Mouse (Mus musculus): ENCODE measurements around the gene Olfr194. TPM values are rescaled to one million over a fixed set of nuclear protein-coding genes. Genes with fewer than 3 reads are reported as not detected.
"Not testable (repeated sequence)": the region's sequence is repeated elsewhere in the genome, so short reads cannot be mapped to it uniquely, and the experiment has no call there.

Gene Olfr194
- total RNA-seq (2022) = not detected

DNA sequence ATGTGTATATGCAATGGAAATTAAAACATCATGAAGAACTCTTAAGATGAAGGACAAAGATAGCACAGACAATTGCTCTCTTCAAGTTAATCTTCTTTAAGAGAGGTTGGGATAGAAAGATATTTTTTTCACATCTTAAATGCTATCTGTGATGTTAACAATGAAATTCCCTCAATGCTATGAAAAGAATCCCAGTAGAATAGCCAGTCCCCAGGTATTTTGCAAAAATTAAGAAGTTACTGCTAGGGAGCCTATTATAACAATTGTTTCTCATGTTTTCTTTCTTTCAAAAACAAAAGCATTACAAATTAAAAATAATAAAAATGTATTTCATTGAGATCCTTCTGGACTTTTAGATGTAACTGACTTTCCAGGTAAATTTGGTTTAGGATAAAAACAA lies at the start of gene Olfr194:
Olfr194 (minus strand) TSS at position 101 of the 400 bp plus-strand sequence.
- no peak for DNase-seq

DNA sequence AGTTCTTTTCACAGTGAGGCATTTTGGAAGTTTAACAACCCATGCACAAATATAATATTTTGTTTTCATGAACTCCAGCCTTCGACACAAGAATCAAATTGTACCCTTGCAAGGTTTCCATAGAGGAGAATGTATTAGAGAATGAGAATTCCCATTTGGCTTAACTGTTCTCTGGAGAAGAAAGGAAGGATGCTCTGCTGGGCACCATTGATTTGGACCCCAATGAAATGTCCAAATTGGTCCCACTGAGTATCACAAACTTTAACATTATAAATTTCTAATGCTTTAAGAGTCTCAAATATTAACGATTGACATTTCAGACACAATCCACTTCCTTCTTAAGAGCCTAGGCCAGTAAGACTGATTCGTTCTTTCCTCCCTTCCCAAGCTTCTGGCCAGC lies 49.5 kb upstream of the Olfr194 start, which contains the start of gene Olfr196:
Olfr196 (minus strand) TSS at position 101 of the 400 bp plus-strand sequence.
- no peak for DNase-seq

DNA sequence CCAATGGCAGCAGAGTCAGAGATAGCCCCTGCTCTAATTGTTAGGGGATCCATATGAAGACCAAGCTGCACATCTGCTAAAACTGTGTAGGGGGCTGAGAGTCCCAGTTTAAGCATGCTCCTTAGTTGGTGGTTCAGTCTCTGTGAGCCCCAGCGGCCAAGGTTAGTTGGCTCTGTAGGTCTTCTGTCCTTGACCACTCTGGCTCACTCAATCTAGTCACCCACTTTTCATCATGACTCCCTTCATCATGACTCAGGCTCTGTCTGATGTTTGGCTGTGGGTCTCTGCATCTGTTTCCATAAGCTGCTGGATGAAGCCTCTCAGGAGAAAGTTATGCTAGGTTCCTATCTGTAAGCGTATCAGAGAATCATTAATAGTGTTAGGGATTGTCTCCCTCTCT lies 31.1 kb upstream of the Olfr194 start:
- peak; percentile 13 for DNase-seq

DNA sequence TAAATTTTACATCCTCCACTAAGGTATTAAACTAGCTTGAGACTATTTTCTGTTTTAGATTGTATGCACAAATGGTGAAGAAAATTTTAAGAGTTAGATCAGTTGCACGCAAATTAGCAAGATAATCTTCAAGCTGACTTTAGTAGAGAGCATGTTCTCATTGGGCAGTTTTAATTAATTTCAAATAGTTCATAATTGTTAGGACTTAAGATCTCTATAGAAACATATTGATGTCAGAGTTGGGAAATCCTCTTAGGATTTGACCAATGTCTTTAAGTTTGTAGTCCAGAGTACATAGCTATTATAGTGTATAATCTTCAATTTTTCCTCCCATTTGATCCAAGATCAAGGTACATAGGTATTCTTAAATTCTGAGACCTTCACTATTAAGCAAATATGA lies 25.9 kb upstream of the Olfr194 start, which contains the start of gene Olfr195:
Olfr195 (plus strand) TSS at position 301 of the 400 bp plus-strand sequence.
- no peak for DNase-seq

DNA sequence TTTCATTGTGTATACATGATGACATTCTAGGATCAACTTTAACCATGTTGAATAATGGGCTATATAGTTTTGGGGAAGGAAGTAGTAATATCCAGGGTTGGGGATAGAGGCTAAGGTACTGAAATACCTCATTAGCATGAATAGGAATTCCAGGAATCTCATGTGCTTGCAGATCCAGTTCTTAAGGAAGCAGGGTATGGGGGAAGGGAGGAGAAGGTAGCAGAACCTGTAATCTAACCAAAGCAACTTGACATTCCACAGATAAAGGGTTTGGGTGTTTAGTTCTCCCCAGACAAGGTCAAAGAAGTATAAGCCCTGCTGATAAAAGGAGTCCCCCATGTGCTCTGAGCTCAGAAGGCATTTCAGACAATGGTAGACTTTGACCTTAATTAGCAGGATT lies 20.2 kb upstream of the Olfr194 start:
- DNase-seq = no peak

DNA sequence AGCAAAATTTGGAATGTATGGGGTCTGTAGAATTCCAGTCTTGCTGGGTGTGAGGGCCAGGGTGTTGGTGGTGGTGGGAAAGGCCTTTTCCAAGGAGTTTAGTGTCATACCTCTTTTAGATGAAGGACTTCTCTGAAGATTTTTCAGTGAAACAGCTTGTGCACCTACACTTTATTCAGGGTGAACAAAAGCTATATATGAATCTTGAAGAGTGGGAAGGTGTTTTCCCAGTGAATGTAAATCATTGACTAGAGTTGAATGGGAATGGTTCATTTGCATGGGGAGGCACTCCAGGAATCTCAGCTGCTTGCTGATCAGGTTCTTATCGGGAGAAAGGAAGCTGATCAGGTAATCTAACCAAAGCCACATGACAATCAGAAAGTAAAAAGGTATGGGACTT lies 9.9 kb upstream of the Olfr194 start:
- no peak for DNase-seq

DNA sequence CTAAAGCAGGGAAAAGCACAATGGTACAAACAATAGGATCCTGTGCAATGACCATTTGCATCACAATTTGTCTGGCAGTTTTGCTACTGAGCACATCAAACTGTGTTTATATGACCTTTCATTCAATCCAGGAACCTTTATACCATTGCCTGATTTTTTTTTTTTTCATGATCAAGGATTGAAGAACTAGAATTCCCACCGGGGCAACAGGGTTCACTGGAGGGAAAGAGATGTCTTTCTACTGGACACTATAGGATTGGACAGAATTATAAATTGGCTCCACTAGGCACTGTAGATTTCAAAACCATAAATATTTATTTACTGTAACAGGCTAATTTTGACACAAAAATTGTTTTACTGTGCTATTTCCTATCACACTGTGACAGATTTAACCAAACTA lies 9.1 kb downstream of the Olfr194 start, which contains the start of gene Olfr193:
Olfr193 (minus strand) TSS at position 101 of the 400 bp plus-strand sequence.
- no peak for DNase-seq

DNA sequence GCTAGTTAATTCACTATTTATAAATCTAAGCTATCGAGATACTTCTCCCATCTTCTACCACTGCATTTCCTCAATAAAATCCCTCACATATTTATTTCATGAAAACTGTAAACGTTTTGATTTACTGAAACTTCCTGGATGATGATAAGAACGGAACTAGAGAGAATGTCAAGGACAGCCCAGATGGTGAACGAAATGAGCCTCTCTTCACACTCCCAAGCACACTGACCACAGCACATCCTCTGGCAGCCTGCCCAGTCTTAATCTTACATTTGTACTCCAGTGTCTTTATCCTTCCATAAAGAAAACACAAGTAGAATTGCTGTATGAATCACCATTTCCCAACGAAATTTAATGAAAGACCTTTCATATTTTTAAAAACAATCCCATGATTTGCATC lies 12.3 kb downstream of the Olfr194 start:
- DNase-seq = peak; percentile 19

DNA sequence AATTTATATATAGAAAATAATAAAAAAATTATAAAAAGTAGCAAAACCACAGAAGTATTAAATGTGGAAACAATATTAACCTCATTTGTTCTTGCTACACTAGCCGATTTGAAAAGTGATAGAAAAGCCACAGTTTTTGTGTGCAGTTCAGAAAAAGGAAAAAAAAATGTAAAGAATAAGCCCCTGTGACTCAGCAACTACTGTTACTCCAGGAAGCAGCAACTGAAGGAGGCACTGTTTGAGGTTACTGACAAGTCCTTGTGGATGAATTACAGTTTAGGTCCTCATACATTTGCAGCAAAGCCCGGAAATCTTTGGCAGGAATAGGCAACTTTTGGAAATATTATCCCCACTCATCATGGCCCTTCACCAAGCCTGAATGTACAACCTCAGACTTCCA lies 15.6 kb downstream of the Olfr194 start:
- DNase-seq = no peak

DNA sequence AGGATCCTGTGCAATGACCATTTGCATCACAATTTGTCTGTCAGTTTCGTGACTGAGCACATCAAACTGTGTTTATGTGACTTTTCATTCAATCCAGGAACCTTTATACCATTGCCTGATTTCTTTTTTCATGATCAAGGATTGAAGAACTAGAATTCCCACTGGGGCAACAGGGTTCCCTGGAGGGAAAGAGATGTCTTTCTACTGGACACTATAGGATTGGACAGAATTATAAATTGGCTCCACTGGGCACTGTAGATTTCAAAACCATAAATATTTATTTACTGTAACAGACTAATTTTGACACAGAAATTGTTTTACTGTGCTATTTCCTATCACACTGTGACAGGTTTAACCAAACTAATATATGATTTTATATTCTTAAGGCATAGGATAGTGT lies 31.1 kb downstream of the Olfr194 start, which contains the start of gene Olfr191:
Olfr191 (minus strand) TSS at position 101 of the 400 bp plus-strand sequence.
- DNase-seq = not testable (repeated sequence)

DNA sequence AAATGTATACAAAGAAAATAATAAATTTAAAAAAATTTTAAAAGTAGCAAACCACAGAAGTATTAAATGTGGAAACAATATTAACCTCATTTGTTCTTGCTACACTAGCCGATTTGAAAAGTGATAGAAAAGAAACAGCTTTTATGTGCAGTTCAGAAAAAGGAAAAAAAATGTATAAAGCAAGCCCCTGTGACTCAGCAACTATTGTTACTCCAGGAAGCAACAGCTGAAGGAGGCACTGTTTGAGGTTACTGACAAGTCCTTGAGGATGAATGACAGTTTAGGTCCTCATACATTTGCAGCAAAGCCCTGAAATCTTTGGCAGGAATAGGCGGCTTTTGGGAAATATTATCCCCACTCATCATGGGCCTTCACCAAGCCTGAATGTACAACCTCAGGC lies 39.8 kb downstream of the Olfr194 start:
- DNase-seq = not testable (repeated sequence)

DNA sequence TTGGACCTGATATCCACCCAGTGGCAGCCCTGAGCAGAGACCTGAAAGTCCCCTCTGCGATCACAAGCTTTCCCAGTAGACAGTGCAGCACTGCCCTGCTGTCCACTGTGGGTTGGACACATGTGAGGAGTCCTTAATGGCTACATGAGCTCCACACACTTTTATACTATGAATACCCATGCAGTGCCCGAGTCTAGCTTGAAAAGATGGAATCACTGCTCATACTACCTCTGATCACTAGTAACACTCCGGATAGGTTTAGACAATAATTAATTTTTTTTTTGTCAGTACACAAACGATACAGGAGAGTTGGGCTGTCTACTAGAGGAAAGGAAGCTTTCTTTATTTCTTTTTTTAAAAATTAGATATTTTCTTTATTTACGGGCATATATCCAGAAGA lies 43.0 kb downstream of the Olfr194 start, which contains the start of gene Olfr190:
Olfr190 (minus strand) TSS at position 101 of the 400 bp plus-strand sequence.
- DNase-seq = no peak

DNA sequence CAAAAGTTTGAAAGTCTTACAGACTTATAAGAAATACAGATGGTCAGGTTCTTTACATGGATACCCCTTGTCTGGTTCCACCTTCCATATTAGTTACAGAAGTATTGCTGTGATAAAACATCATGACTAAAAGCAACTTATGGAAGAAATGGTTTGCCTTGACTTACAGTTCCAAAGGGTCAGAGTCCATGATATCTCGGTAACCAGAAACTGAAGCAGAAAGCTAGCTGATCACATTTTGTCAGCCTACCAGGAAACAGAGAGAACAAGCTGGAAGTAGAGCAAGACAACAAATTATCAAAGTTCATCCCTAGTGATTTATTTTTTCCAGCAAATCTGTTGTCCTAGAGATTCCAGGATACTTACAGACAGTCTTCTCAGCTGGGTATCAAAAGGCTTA lies 47.3 kb downstream of the Olfr194 start:
- DNase-seq = no peak

DNA sequence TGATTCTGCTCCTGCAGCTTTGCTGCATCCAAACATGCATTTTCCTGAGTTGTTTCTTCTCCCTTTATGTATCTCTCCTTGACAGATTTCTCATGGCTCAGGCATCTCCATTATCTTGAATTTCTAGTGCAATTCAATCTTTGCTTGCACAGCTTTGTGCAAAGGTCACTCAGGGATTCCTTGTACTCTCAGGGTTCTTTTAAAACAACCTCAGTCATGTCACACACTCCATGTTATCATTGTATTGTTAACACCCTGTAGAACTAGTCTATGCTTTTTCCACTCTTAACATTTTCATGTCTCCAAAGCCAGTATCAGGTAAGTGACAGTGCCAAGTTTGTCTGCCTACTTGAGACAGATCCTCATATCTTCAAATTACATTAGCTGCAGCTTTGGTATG lies 49.1 kb downstream of the Olfr194 start:
- DNase-seq = no peak

Other genes starting within 250 kb of the Olfr194 start
- gene Olfr177, start 246.3 kb downstream of the Olfr194 start, total RNA-seq (2022) = not detected
- gene Olfr178, start 229.0 kb downstream of the Olfr194 start, total RNA-seq (2022) = not detected
- gene Olfr181, start 192.3 kb downstream of the Olfr194 start, total RNA-seq (2022) = not detected
- not detected for gene Olfr180, start 191.7 kb downstream of the Olfr194 start, total RNA-seq (2022)
- not detected for gene Olfr183, start 125.7 kb downstream of the Olfr194 start, total RNA-seq (2022)
- not detected for gene Olfr186, start 90.8 kb downstream of the Olfr194 start, total RNA-seq (2022)
- not detected for gene Olfr187, start 81.3 kb downstream of the Olfr194 start, total RNA-seq (2022)
- gene Olfr190, start 43.1 kb downstream of the Olfr194 start, total RNA-seq (2022) = not detected
- gene Olfr191, start 31.2 kb downstream of the Olfr194 start, total RNA-seq (2022) = not detected
- not detected for gene Olfr193, start 9.2 kb downstream of the Olfr194 start, total RNA-seq (2022)
- gene Olfr195, start 26.0 kb upstream of the Olfr194 start, total RNA-seq (2022) = not detected
- not detected for gene Olfr196, start 49.4 kb upstream of the Olfr194 start, total RNA-seq (2022)
- gene Olfr198, start 82.5 kb upstream of the Olfr194 start, total RNA-seq (2022) = not detected
- gene Olfr199, start 98.7 kb upstream of the Olfr194 start, total RNA-seq (2022) = not detected
- not detected for gene Olfr201, start 151.6 kb upstream of the Olfr194 start, total RNA-seq (2022)
- gene Olfr202, start 165.7 kb upstream of the Olfr194 start, total RNA-seq (2022) = not detected
- not detected for gene Olfr203, start 177.8 kb upstream of the Olfr194 start, total RNA-seq (2022)
- gene Olfr204, start 197.2 kb upstream of the Olfr194 start, total RNA-seq (2022) = not detected
- gene Olfr205, start 210.1 kb upstream of the Olfr194 start, total RNA-seq (2022) = not detected
- gene Olfr206, start 228.2 kb upstream of the Olfr194 start, total RNA-seq (2022) = not detected
- not detected for gene Olfr209, start 242.9 kb upstream of the Olfr194 start, total RNA-seq (2022)